Mouse (Mus musculus): Measurements from ENCODE around the gene Glo1. TPM values are rescaled to one million over a fixed set of nuclear protein-coding genes. Genes with fewer than 3 reads are reported as not detected.
"Not testable (repeated sequence)": the region's sequence is repeated elsewhere in the genome, so short reads cannot be mapped to it uniquely, and the experiment has no call there.

The Glo1 gene
- polyA plus RNA-seq, 1 experiment: 2.8 TPM

DNA sequence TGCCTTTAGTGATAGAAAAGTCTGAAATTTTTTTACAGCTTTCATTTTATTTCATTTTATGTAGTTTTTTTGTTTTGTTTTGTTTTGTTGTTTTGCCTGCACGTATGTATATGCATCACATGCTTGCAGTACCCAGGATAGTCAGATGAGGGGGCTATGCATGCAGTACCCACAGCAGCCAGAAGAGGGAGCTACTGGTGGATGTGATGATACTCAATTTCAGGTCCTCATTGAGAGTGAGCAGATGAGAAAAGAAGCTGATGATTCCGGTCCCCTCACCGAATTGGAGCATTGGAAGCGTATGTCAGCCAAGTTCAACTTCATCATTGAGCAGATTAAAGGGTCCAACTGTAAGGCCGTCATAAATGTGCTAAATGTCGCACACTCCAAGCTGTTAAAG lies 26.3 kb upstream of the Glo1 start:
- H3K9me3 ChIP-seq (ENCODE audit: control insufficient read depth, low read length): peaks cover 20% of the 10 kb centered on the region
- H3K27me3 ChIP-seq (ENCODE audit: control insufficient read depth): no peaks in the 10 kb centered on the region
- no peak for TF ChIP-seq TAL1 (IDR thresholded peaks at IDR 0.05; ENCODE audit: low read length)
- no peak for TF ChIP-seq GATA1 (IDR thresholded peaks at IDR 0.05; ENCODE audit: low read length)
- H3K4me1 ChIP-seq (ENCODE audit: control insufficient read depth): no peaks in the 10 kb centered on the region
- no peak overlapping the region for H3K4me3 ChIP-seq (replicated peaks)
- no peaks in the 10 kb centered on the region for H3K36me3 ChIP-seq (ENCODE audit: control insufficient read depth)

DNA sequence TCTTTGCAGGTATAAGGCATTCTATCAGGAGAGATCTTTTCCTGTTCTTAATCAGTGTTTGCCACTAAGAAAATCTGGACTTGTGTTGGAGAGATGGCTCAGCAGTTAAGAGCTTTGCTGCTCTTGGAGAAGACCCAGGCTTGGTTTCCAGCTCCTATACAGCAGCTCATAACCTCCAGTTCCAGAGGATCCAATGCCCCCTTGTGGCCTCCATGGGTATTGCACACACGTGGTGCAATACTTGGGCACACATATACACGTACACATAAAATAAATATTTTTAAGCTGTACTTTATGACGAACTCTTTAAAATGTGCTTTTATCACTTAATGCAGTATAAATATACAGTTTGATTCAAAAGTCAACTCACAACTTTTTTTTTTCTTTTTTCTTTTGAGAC lies 22.1 kb upstream of the Glo1 start:
- no peak overlapping the region for H3K4me3 ChIP-seq (replicated peaks)
- H3K36me3 ChIP-seq (ENCODE audit: control insufficient read depth): no peaks in the 10 kb centered on the region
- H3K4me1 ChIP-seq (ENCODE audit: control insufficient read depth): no peaks in the 10 kb centered on the region
- TF ChIP-seq TAL1 (IDR thresholded peaks at IDR 0.05; ENCODE audit: low read length) (no peak), GATA1 (IDR thresholded peaks at IDR 0.05; ENCODE audit: low read length) (no peak)
- H3K9me3 ChIP-seq (ENCODE audit: control insufficient read depth, low read length): peaks cover 21% of the 10 kb centered on the region
- no peaks in the 10 kb centered on the region for H3K27me3 ChIP-seq (ENCODE audit: control insufficient read depth)

DNA sequence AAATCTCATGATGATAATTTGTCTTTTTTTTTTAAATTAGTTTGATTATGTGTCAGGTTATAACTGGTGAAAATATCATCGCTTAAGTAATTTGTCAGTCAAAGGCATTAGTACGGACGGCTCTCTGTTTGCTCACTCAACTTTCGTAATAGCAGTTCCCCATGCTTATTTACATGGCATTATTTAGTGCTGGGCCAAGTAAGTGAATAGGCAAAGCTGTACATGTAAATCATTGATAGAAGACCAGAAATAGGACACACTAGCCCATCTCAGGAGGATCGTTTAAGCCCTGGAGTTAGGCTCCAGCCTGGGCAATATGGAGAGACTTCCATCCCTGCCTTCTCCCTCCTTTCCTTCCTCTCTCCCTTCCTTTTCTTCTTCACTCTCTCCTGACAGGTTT lies 14.2 kb upstream of the Glo1 start:
- H3K4me1 ChIP-seq (ENCODE audit: control insufficient read depth): peaks cover 8% of the 10 kb centered on the region
- H3K4me3 ChIP-seq (replicated peaks): no peak overlapping the region
- H3K27me3 ChIP-seq (ENCODE audit: control insufficient read depth): no peaks in the 10 kb centered on the region
- no peak for TF ChIP-seq TAL1 (IDR thresholded peaks at IDR 0.05; ENCODE audit: low read length)
- no peak for TF ChIP-seq GATA1 (IDR thresholded peaks at IDR 0.05; ENCODE audit: low read length)
- H3K9me3 ChIP-seq (ENCODE audit: control insufficient read depth, low read length): no peaks in the 10 kb centered on the region
- H3K36me3 ChIP-seq (ENCODE audit: control insufficient read depth): no peaks in the 10 kb centered on the region

DNA sequence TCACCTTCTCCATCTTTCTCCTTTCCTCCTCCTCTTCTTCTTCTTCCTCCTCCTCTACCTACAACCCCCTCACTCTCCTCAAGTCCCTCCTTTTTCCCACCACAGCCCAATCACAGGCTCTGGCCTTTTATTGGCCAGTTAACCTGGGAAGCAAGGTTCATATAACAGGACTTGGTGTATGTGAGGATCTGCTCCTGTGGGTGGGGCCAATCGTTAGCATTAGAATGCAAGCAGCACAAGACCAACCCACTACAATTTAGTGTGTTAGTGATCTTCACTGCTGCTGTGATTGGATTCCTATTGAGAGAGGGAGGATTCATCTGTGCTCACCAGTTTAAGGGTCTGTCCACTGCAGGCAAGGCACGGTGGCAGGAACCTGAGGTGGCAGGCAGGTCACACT lies 12.3 kb upstream of the Glo1 start:
- TF ChIP-seq GATA1 (IDR thresholded peaks at IDR 0.05; ENCODE audit: low read length): no peak
- no peak for TF ChIP-seq TAL1 (IDR thresholded peaks at IDR 0.05; ENCODE audit: low read length)

DNA sequence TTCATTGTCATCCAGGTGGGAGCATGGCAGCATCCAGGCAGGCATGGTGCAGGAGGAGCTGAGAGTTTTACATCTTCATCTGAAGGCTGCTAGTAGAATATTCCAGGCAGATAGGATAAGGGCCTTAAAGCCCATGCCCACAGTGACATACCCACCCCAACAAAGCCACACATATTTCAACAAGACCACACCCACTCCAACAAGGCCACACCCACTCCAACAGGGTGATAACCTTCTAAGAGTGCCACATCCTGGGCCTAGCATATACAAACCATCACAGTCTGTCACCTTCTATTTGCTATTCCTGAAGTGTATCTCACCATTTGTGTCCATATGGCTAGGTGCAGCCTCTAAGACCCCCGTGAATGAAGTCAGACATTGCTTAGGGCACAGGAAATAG lies 11.0 kb upstream of the Glo1 start:
- no peak overlapping the region for H3K4me3 ChIP-seq (replicated peaks)
- H3K4me1 ChIP-seq (ENCODE audit: control insufficient read depth): peaks cover 8% of the 10 kb centered on the region
- TF ChIP-seq GATA1 (IDR thresholded peaks at IDR 0.05; ENCODE audit: low read length): no peak
- TF ChIP-seq TAL1 (IDR thresholded peaks at IDR 0.05; ENCODE audit: low read length): no peak
- no peaks in the 10 kb centered on the region for H3K27me3 ChIP-seq (ENCODE audit: control insufficient read depth)
- no peaks in the 10 kb centered on the region for H3K9me3 ChIP-seq (ENCODE audit: control insufficient read depth, low read length)
- no peaks in the 10 kb centered on the region for H3K36me3 ChIP-seq (ENCODE audit: control insufficient read depth)

More for the DNA sequence above, 12.3 kb upstream of the Glo1 start:
- H3K4me1 ChIP-seq (ENCODE audit: control insufficient read depth): peaks cover 8% of the 10 kb centered on the region
- H3K9me3 ChIP-seq (ENCODE audit: control insufficient read depth, low read length): no peaks in the 10 kb centered on the region
- H3K4me3 ChIP-seq (replicated peaks): no peak overlapping the region
- no peaks in the 10 kb centered on the region for H3K27me3 ChIP-seq (ENCODE audit: control insufficient read depth)
- H3K36me3 ChIP-seq (ENCODE audit: control insufficient read depth): no peaks in the 10 kb centered on the region

DNA sequence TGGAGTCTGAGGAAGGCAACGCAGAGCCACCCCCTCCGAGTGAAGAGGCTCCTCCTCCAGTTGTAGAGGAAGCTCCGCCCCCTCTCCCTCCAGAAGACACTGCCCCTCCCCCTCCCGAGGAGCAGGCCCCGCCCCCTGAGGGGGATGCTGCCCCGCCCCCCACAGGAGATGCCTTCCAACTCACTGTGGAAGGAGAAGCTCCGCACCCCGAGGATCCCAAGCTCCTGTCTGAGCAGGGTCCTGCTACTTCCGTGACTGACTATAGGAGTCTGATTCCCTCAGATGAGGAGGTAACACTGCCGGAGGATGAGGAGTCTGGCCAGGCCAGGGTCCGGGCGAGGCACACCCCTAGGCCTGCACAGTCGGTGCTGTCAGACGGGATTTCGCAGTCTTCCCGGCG lies 8.7 kb upstream of the Glo1 start:
- H3K4me3 ChIP-seq (replicated peaks): no peak overlapping the region
- TF ChIP-seq GATA1 (IDR thresholded peaks at IDR 0.05; ENCODE audit: low read length): no peak
- no peak for TF ChIP-seq TAL1 (IDR thresholded peaks at IDR 0.05; ENCODE audit: low read length)
- no peaks in the 10 kb centered on the region for H3K27me3 ChIP-seq (ENCODE audit: control insufficient read depth)
- H3K9me3 ChIP-seq (ENCODE audit: control insufficient read depth, low read length): no peaks in the 10 kb centered on the region
- H3K36me3 ChIP-seq (ENCODE audit: control insufficient read depth): no peaks in the 10 kb centered on the region
- H3K4me1 ChIP-seq (ENCODE audit: control insufficient read depth): peaks cover 8% of the 10 kb centered on the region

DNA sequence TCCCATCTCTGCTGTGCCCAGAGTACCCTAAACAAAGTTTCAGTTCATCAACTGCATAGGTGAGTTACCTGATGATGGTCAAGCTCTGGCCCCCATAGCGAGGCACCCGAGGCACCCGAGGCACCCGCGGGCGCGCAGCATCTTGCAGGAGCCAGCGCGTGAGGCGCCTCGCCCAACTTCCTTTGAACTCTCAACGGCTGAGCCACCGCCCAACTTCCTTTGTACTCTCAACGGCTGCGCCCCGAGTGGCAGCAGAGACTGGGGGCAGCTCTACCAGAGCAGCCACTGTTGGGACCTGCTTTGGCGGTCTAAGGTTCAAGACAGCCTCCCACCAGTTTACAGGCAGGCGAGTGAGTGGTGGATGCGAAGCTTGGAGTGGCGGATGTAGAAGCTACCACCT lies 2.5 kb downstream of the Glo1 start, which contains the start of gene Dnah8:
TSS of gene Dnah8 (plus strand) at position 223 of the 400 bp plus-strand sequence.
- not testable (repeated sequence) for H3K4me3 ChIP-seq (replicated peaks); H3K4me1 ChIP-seq (ENCODE audit: control insufficient read depth); H3K9me3 ChIP-seq (ENCODE audit: control insufficient read depth, low read length); H3K27me3 ChIP-seq (ENCODE audit: control insufficient read depth); H3K36me3 ChIP-seq (ENCODE audit: control insufficient read depth)

DNA sequence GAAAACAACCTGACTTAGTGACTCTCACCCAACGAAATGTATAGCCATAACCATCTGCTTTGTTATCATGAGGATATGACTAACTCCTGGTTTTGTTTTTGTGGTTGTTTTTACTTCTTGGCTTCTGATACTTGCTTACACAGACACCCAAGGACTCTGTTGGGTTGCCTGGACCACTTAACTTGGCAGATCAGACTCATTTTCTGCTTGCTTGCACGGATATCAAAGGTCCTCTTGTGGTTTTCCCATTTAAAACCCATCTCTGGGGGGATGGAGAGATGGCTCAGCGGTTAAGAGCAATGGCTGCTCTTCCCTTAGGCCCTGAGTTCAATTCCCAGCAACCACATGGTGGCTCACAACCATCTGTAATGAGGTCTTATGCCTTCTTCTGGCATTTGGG lies 3.5 kb downstream of the Glo1 start:
- TF ChIP-seq GATA1 (IDR thresholded peaks at IDR 0.05; ENCODE audit: low read length) (no peak), TAL1 (IDR thresholded peaks at IDR 0.05; ENCODE audit: low read length) (no peak)
- Histone ChIP-seq H3K27me3 (ENCODE audit: control insufficient read depth) (no peaks in the 10 kb centered on the region), H3K4me3 (replicated peaks) (no peak overlapping the region), H3K36me3 (ENCODE audit: control insufficient read depth) (no peaks in the 10 kb centered on the region), H3K9me3 (ENCODE audit: control insufficient read depth, low read length) (no peaks in the 10 kb centered on the region), H3K4me1 (ENCODE audit: control insufficient read depth) (no peaks in the 10 kb centered on the region; the same call in 1 of the 2 replicates)

DNA sequence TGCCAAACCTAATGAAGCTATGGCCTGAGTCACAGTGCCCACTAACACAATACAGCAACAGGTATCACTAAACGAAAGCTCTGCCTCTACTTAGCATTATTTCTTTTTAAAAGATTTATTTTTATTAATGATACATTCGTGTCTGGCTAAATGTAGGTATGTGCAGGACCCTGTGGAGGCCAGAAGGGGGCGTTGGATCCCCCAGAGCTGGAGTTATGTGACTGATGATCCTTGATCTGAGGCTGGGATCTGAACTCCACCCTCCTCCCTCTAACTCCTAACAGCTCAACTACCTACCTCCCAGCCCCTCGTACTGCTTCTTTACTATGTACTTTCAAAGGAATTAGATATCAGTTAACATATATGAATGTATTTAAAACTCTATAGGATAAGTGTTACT lies 5.2 kb downstream of the Glo1 start:
- no peak overlapping the region for H3K4me3 ChIP-seq (replicated peaks)
- no peaks in the 10 kb centered on the region for H3K36me3 ChIP-seq (ENCODE audit: control insufficient read depth)
- no peak for TF ChIP-seq TAL1 (IDR thresholded peaks at IDR 0.05; ENCODE audit: low read length)
- TF ChIP-seq GATA1 (IDR thresholded peaks at IDR 0.05; ENCODE audit: low read length): no peak
- peaks cover 6% of the 10 kb centered on the region for H3K4me1 ChIP-seq (ENCODE audit: control insufficient read depth)
- no peaks in the 10 kb centered on the region for H3K9me3 ChIP-seq (ENCODE audit: control insufficient read depth, low read length)
- no peaks in the 10 kb centered on the region for H3K27me3 ChIP-seq (ENCODE audit: control insufficient read depth)

DNA sequence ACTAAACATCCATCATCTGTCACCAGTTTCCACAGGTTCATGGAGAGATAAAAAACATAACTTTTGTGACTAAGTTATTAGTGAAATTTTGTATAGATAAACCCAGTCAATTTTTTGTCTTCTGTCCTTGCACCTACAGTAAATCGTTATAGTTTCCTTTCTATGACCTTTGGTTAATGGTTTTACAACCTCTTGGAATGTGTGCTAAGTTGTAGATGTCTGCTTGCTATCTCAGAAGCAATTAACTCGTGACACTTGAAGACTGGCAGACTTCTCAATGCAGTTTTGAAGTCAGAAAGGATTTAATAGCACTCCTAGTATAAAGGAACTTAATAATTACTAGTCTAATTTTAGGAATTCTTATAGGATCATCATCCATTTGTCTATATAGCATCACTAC lies 6.1 kb downstream of the Glo1 start:
- Histone ChIP-seq H3K9me3 (ENCODE audit: control insufficient read depth, low read length) (no peaks in the 10 kb centered on the region), H3K36me3 (ENCODE audit: control insufficient read depth) (no peaks in the 10 kb centered on the region), H3K4me3 (replicated peaks) (no peak overlapping the region), H3K4me1 (ENCODE audit: control insufficient read depth) (peaks cover 14% of the 10 kb centered on the region), H3K27me3 (ENCODE audit: control insufficient read depth) (no peaks in the 10 kb centered on the region)
- TF ChIP-seq GATA1 (IDR thresholded peaks at IDR 0.05; ENCODE audit: low read length) (no peak), TAL1 (IDR thresholded peaks at IDR 0.05; ENCODE audit: low read length) (no peak)

Data from erythroblast, embryonic 14.5 days (primary cell).